Mouse (Mus musculus) right cerebral cortex, adult 2 months (tissue): ENCODE measurements around the gene Specc1.

ENCODE experiments used
- DNase-seq, 2 experiments: peaks; one replicate each; pipeline ENCODE4 v3.0.0; 2021 to 2022; ENCODE audit warnings: low spot score in 2 of 2

Specc1 gene

GRCm38 (mm10) chr11:62248401-62249244, 292.1 kb downstream of the Specc1 start, which contains the start of gene Adora2b:
Gene Adora2b, plus strand, starts transcription at chr11:62248984.
- DNase-seq, result peak in 1 of 2 experiments; percentile 21

- peak; percentile 29 to 40 for DNase-seq
These were observed 292.9 kb downstream of the Specc1 start for GRCm38 (mm10) chr11:62249266-62250037.

GRCm38 (mm10) chr11:62251047-62251446, 294.5 kb downstream of the Specc1 start:
- DNase-seq, result no peak

- DNase-seq, result no peak
These were observed 296.8 kb downstream of the Specc1 start for GRCm38 (mm10) chr11:62253380-62253779.

- no peak for DNase-seq
These were observed 302.7 kb downstream of the Specc1 start for GRCm38 (mm10) chr11:62259214-62259613.

GRCm38 (mm10) chr11:62263599-62263998, 307.0 kb downstream of the Specc1 start:
- DNase-seq, result no peak

- DNase-seq, result no peak
These were observed 307.5 kb downstream of the Specc1 start for GRCm38 (mm10) chr11:62264018-62264417.

GRCm38 (mm10) chr11:62265642-62266041, 309.1 kb downstream of the Specc1 start:
- no peak for DNase-seq

GRCm38 (mm10) chr11:62266466-62267214, 310.1 kb downstream of the Specc1 start:
- DNase-seq, result no peak

- no peak for DNase-seq
These were observed 311.8 kb downstream of the Specc1 start for GRCm38 (mm10) chr11:62268381-62268780.

GRCm38 (mm10) chr11:62269097-62269496, 312.5 kb downstream of the Specc1 start:
- no peak for DNase-seq

GRCm38 (mm10) chr11:62270851-62271250, 314.3 kb downstream of the Specc1 start:
- no peak for DNase-seq
